Mouse (Mus musculus) liver, embryonic 13.5 days (tissue): Measurements from ENCODE around the gene Hoxb2. TPM values are rescaled to one million over a fixed set of nuclear protein-coding genes. Genes with fewer than 3 reads are reported as not detected.
A peak's percentile ranks its signal among the peaks of the same experiment; 100 is the strongest.

Experiments used
- ATAC-seq: fragments of 200-750 bp; cut with Nextera tagmentation; 2 replicates; pipeline ENCODE4 v1.8.0; 2017; ENCODE audit warnings: low read depth, mild to moderate bottlenecking, moderate number of reproducible peaks, moderate library complexity
- DNase-seq: peaks from one replicate; pipeline ENCODE4 v3.0.0; 2022
- H3K27ac ChIP-seq: fragments of 300-500 bp; sonication (generic); 2 replicates; pipeline ENCODE4 v1.5.1; 2015; ENCODE audit warnings: moderate library complexity, mild to moderate bottlenecking, inconsistent platforms
- H3K27me3 ChIP-seq: fragments of 300-500 bp; sonication (generic); 2 replicates; pipeline ENCODE4 v1.6.1; 2015; ENCODE audit warnings: mild to moderate bottlenecking, inconsistent platforms
- H3K36me3 ChIP-seq: fragments of 300-500 bp; sonication (generic); 2 replicates; pipeline ENCODE4 v1.6.1; 2015; ENCODE audit warnings: mild to moderate bottlenecking, inconsistent platforms
- H3K4me1 ChIP-seq: fragments of 300-500 bp; sonication (generic); replicated peaks from 2 replicates; pipeline ENCODE4 v1.6.1; 2015; ENCODE audit warnings: inconsistent platforms
- H3K4me2 ChIP-seq: fragments of 300-500 bp; sonication (generic); 2 replicates; pipeline ENCODE4 v1.6.1; 2015; ENCODE audit warnings: inconsistent platforms, mild to moderate bottlenecking, moderate library complexity
- H3K4me3 ChIP-seq: fragments of 300-500 bp; sonication (generic); replicated peaks from 2 replicates; pipeline ENCODE4 v1.5.1; 2015; ENCODE audit warnings: mild to moderate bottlenecking, inconsistent platforms
- H3K9ac ChIP-seq: fragments of 300-500 bp; sonication (generic); 2 replicates; pipeline ENCODE4 v1.6.1; 2015; ENCODE audit warnings: mild to moderate bottlenecking, inconsistent platforms
- H3K9me3 ChIP-seq: fragments of 300-500 bp; sonication (generic); replicated peaks from 2 replicates; pipeline ENCODE4 v1.6.1; 2016; ENCODE audit warnings: inconsistent platforms
- WGBS: fragments of 180-500 bp; shearing (Covaris S2); methylation state at CpG from one replicate; pipeline ENCODE4 v1.1.7; 2015; ENCODE audit not compliant: insufficient replicate concordance; 5-methylcytosine and 5-hydroxymethylcytosine counted together
- polyA plus RNA-seq: library from polyadenylated mRNA; unstranded; fragments of >200 nt; fragmentation: Nextera tagmentation; extraction: Ambion mirVana; gene quantifications from 2 replicates; pipeline ENCODE4 v1.2.1, GENCODE M21; 2015

Gene Hoxb2
- polyA plus RNA-seq, 1 experiment from 2014 or later = 1.7 TPM

DNA sequence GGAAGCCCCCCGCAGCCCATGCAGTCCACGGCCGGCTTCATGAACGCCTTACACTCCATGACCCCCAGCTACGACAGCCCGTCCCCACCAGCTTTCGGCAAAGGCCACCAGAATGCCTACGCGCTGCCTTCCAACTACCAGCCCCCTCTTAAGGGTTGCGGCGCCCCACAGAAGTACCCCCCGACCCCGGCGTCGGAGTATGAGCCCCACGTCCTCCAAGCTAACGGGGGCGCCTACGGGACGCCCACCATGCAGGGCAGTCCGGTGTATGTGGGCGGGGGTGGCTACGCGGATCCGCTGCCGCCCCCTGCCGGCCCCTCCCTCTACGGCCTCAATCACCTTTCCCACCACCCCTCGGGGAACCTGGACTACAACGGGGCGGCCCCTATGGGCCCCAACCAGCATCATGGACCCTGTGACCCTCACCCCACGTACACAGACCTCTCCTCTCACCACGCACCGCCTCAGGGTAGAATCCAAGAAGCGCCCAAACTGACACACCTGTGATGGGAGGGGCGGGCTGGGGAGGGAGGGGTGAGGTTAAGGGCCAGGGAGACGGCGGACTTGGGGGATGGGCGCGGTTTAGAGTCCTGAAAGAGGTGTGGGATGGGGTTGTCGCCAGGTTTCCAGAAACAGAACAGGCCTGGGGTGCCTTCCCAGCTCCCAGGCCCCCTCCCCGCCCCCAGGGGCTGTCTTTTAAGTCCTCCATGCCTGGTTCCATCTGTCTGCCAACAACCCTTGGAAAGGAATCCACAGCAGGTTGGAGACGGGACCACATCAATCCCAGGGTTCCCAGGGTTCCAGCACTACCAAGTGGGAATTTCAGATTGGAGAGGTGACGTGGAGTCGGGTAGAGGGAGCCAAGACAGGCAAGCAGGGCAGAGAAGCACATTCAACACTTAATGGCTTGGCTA is 4.2 kb upstream of the Hoxb2 start:
- DNase-seq = no peak
- no peak for ATAC-seq
- peaks cover 97% of the 10 kb centered on the region for H3K27me3 ChIP-seq
- H3K36me3 ChIP-seq = no peaks in the 10 kb centered on the region
- no peak overlapping the region for H3K9ac ChIP-seq
- 18% methylated on average over 45 of the region's 45 CpGs for WGBS
- H3K27ac ChIP-seq = no peak overlapping the region
- H3K4me3 ChIP-seq = peak overlapping the region; percentile 35
- peak overlapping the region; percentile 49 for H3K4me2 ChIP-seq
- H3K4me1 ChIP-seq = peaks cover 4% of the 10 kb centered on the region; the same call in 1 of the 2 replicates
- H3K9me3 ChIP-seq = no peaks in the 10 kb centered on the region

DNA sequence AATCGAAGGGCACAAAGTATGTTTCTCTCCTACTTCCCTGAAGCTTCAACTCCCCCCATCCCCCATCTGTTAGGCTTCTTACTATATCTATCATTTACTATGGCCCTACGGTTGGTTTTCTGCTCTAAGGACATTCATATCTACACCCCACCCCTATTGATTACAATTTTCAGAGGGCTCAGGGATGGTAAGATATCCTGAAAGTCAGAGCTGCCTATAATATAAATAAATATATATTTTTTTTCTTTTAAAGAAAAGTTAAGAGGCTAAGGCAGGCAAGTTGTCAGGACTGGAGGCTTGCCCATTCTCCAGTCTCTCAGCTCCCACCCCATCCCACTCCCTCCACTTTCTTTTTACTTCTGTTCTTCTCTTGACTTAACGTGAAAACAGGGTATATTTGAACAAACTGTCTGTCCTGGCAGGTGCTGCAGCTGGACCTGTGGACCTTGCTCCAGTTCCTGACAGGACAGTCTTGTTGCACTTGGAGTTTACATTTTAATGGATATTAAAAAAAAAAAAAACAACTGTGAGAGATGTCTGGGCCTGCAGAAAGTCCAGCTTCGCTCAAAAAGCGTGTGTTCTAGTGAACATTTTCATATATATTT is 3.3 kb upstream of the Hoxb2 start:
- no peak for ATAC-seq
- DNase-seq = no peak
- Histone ChIP-seq H3K4me1 (0 out of 2 replicates have a peak, but pooled peaks cover 4% of the 10 kb centered on the region), H3K36me3 (no peaks in the 10 kb centered on the region), H3K27me3 (peaks cover 97% of the 10 kb centered on the region), H3K27ac (no peak overlapping the region), H3K9ac (no peak overlapping the region), H3K4me3 (no peak overlapping the region), H3K9me3 (no peaks in the 10 kb centered on the region), H3K4me2 (no peak overlapping the region)
- 53% methylated on average over 5 of the region's 5 CpGs for WGBS

- Histone ChIP-seq H3K4me2 (no peak overlapping the region), H3K9ac (no peak overlapping the region), H3K4me3 (no peak overlapping the region), H3K4me1 (0 out of 2 replicates have a peak, but pooled peaks cover 4% of the 10 kb centered on the region), H3K9me3 (no peaks in the 10 kb centered on the region), H3K27me3 (peaks cover 97% of the 10 kb centered on the region), H3K36me3 (no peaks in the 10 kb centered on the region), H3K27ac (no peak overlapping the region)
- DNase-seq = no peak
- ATAC-seq = no peak
- WGBS = 23% methylated on average over 4 of the region's 4 CpGs
Measured at GRCm38 (mm10) chr11:96347717-96348116, 2.6 kb upstream of the Hoxb2 start.

- no peak overlapping the region for H3K27ac ChIP-seq
- no peak overlapping the region for H3K4me2 ChIP-seq
- DNase-seq (no peak), ATAC-seq (no peak)
- H3K4me3 ChIP-seq = no peak overlapping the region
- no peaks in the 10 kb centered on the region for H3K9me3 ChIP-seq
- no peaks in the 10 kb centered on the region for H3K36me3 ChIP-seq
- H3K4me1 ChIP-seq = 0 out of 2 replicates have a peak, but pooled peaks cover 4% of the 10 kb centered on the region
- H3K27me3 ChIP-seq = peaks cover 97% of the 10 kb centered on the region
- WGBS = 21% methylated on average over 21 of the region's 21 CpGs
- no peak overlapping the region for H3K9ac ChIP-seq
Measured at GRCm38 (mm10) chr11:96348141-96348928, 2.0 kb upstream of the Hoxb2 start.

GRCm38 (mm10) chr11:96348988-96349387 is 1.3 kb upstream of the Hoxb2 start:
- Histone ChIP-seq H3K27ac (no peak overlapping the region), H3K4me2 (no peak overlapping the region), H3K9me3 (no peaks in the 10 kb centered on the region), H3K36me3 (no peaks in the 10 kb centered on the region), H3K27me3 (peaks cover 96% of the 10 kb centered on the region), H3K4me1 (0 out of 2 replicates have a peak, but pooled peaks cover 4% of the 10 kb centered on the region), H3K9ac (no peak overlapping the region), H3K4me3 (no peak overlapping the region)
- WGBS = 56% methylated on average over 3 of the region's 3 CpGs
- DNase-seq (no peak), ATAC-seq (no peak)

GRCm38 (mm10) chr11:96349491-96350340 is 609 bp upstream of the Hoxb2 start:
- 30% methylated on average over 14 of the region's 14 CpGs for WGBS
- H3K36me3 ChIP-seq = no peaks in the 10 kb centered on the region
- H3K4me2 ChIP-seq = no peak overlapping the region
- DNase-seq (no peak), ATAC-seq (no peak)
- H3K4me3 ChIP-seq = no peak overlapping the region
- H3K9me3 ChIP-seq = no peaks in the 10 kb centered on the region
- peaks cover 96% of the 10 kb centered on the region for H3K27me3 ChIP-seq
- H3K9ac ChIP-seq = no peak overlapping the region
- H3K4me1 ChIP-seq = 0 out of 2 replicates have a peak, but pooled peaks cover 4% of the 10 kb centered on the region
- no peak overlapping the region for H3K27ac ChIP-seq

DNA sequence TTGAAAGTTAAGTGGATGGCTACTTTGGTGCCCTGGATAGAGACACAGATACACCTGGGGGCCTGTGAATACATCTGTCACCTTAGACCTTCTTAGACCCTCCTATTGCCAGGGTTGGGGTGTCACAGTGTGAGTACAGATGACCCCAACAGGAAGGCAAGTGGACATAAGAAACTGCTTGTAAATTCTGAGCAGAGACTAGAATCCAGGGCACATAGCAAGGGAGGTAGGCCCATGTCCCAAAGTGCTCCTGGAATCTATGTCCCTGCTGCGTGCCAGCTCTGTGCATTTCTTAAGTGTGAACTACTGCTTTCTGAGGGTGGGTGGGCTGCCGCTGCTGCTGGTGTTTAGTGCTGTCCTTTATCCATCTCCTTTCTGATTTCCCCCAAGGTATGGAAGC is 466 bp downstream of the Hoxb2 start:
- H3K4me2 ChIP-seq = no peak overlapping the region
- H3K4me1 ChIP-seq = 0 out of 2 replicates have a peak, but pooled peaks cover under 1% of the 10 kb centered on the region
- peaks cover 94% of the 10 kb centered on the region for H3K27me3 ChIP-seq

GRCm38 (mm10) chr11:96351312-96351711 is 987 bp downstream of the Hoxb2 start:
- H3K4me2 ChIP-seq = no peak overlapping the region

More for the DNA sequence above, 466 bp downstream of the Hoxb2 start:
- Histone ChIP-seq H3K4me3 (no peak overlapping the region), H3K9ac (no peak overlapping the region), H3K27ac (no peak overlapping the region), H3K9me3 (no peaks in the 10 kb centered on the region), H3K36me3 (no peaks in the 10 kb centered on the region)
- DNase-seq = no peak
- 59% methylated on average over 2 of the region's 2 CpGs for WGBS
- no peak for ATAC-seq

DNA sequence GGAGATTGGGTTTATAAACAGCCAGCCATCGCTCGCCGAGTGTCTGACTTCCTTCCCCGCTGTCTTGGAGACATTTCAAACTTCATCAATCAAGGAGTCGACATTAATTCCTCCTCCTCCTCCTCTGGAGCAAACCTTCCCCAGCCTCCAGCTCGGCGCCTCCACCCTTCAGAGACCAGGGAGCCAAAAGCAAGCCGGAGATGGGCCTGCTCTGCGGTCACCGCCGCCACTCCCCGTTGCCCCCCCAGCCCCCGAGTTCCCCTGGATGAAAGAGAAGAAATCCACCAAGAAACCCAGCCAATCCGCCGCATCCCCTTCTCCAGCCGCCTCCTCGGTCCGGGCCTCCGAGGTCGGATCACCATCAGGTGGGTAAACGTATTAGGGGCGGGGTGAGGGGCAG is 1.5 kb downstream of the Hoxb2 start:
- Histone ChIP-seq H3K9ac (peak overlapping the region; percentile 56; the same call in 1 of the 2 replicates), H3K27ac (peak overlapping the region; percentile 61), H3K4me3 (peak overlapping the region; percentile 50), H3K9me3 (no peaks in the 10 kb centered on the region), H3K27me3 (peaks cover 94% of the 10 kb centered on the region), H3K36me3 (no peaks in the 10 kb centered on the region), H3K4me2 (peak overlapping the region; percentile 42; the same call in 1 of the 2 replicates), H3K4me1 (no peaks in the 10 kb centered on the region)
- no peak for DNase-seq
- no peak for ATAC-seq
- 2% methylated on average over 22 of the region's 22 CpGs for WGBS

More at GRCm38 (mm10) chr11:96351312-96351711, 987 bp downstream of the Hoxb2 start:
- no peaks in the 10 kb centered on the region for H3K36me3 ChIP-seq
- DNase-seq (no peak), ATAC-seq (no peak)
- H3K27me3 ChIP-seq = peaks cover 94% of the 10 kb centered on the region
- no peak overlapping the region for H3K27ac ChIP-seq
- no peaks in the 10 kb centered on the region for H3K4me1 ChIP-seq
- no peak overlapping the region for H3K4me3 ChIP-seq
- WGBS = 20% methylated on average over 11 of the region's 11 CpGs
- no peaks in the 10 kb centered on the region for H3K9me3 ChIP-seq
- no peak overlapping the region for H3K9ac ChIP-seq

DNA sequence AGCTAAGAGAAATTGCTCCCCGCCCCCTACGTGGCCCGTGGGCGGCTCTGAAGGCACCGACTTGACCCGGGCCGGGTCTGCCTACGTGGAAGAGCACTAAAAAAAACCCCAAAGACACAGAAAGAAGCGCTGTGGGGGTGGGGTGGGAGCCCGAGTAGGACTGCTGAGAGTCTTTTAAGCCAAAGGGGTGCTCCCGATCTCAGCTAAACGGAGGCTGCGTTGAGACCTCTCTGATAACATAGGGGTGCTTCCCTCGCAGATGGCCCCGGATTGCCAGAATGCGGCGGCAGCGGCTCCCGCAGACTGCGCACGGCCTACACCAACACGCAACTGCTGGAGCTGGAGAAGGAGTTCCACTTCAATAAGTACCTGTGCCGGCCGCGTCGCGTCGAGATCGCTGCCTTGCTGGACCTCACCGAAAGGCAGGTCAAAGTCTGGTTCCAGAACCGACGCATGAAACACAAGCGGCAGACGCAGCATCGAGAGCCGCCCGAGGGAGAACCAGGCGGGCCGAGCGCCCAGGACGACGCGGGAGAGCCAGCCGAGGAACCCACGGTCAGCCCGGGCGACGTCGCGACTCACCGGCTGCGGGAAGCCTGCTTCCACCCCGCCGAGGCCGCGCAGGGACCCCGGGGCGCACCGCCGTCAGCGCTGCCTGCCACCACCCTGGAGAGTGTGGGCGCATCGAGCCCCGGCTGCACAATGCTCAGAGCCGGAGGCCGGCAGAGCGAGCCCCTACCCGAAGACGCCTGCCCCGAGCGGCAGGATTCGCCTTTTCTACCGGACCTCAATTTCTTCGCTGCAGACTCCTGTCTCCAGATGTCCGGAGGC is 2.6 kb downstream of the Hoxb2 start:
- H3K9me3 ChIP-seq = no peaks in the 10 kb centered on the region
- peak overlapping the region; percentile 42 for H3K4me2 ChIP-seq
- H3K36me3 ChIP-seq = no peaks in the 10 kb centered on the region
- peak overlapping the region; percentile 50 for H3K4me3 ChIP-seq
- H3K27me3 ChIP-seq = peaks cover 96% of the 10 kb centered on the region
- H3K4me1 ChIP-seq = no peaks in the 10 kb centered on the region
- WGBS = 1% methylated on average over 70 of the region's 75 CpGs
- peak overlapping the region; percentile 56 for H3K9ac ChIP-seq
- no peak for ATAC-seq
- DNase-seq = no peak
- peak overlapping the region; percentile 61 for H3K27ac ChIP-seq
